Mouse (Mus musculus) embryonic facial prominence, embryonic 11.5 days (tissue): ENCODE results near the gene Abhd16a. TPM values are rescaled to one million over a fixed set of nuclear protein-coding genes. Genes with fewer than 3 reads are reported as not detected.

Source experiments
- ATAC-seq: fragments of 200-750 bp; cut with Nextera tagmentation; replicated peaks from 2 replicates; pipeline ENCODE4 v1.8.0; 2017; ENCODE audit warnings: low read depth; ENCODE audit not compliant: insufficient number of reproducible peaks, low FRiP score, low TSS enrichment
- DNase-seq: peaks from one replicate; pipeline ENCODE4 v3.0.0-alpha.2; 2015; ENCODE audit warnings: low spot score
- H3K27ac ChIP-seq: fragments of 300-500 bp; sonication (generic); replicated peaks from 2 replicates; pipeline ENCODE4 v1.5.1; 2014; ENCODE audit warnings: mild to moderate bottlenecking, low read depth, low read length, control low read depth
- H3K27me3 ChIP-seq: fragments of 300-500 bp; sonication (generic); 2 replicates; pipeline ENCODE4 v1.6.1; 2014; ENCODE audit warnings: mild to moderate bottlenecking, low read length, moderate library complexity, mixed read lengths; ENCODE audit not compliant: control insufficient read depth, insufficient read depth
- H3K36me3 ChIP-seq: fragments of 300-500 bp; sonication (generic); replicated peaks from 2 replicates; pipeline ENCODE4 v1.6.1; 2014; ENCODE audit warnings: low read depth, mild to moderate bottlenecking, low read length, moderate library complexity, mixed read lengths; ENCODE audit not compliant: control insufficient read depth, insufficient read depth
- H3K4me1 ChIP-seq: fragments of 300-500 bp; sonication (generic); 2 replicates; pipeline ENCODE4 v1.6.1; 2014; ENCODE audit warnings: low read length, mixed read lengths; ENCODE audit not compliant: control insufficient read depth, insufficient read depth
- H3K4me2 ChIP-seq: fragments of 300-500 bp; sonication (generic); 2 replicates; pipeline ENCODE4 v1.6.1; 2014; ENCODE audit warnings: low read depth, mild to moderate bottlenecking, control low read depth, low read length, moderate library complexity
- H3K4me3 ChIP-seq: fragments of 300-500 bp; sonication (generic); 2 replicates; pipeline ENCODE4 v1.5.1; 2014; ENCODE audit warnings: low read depth, low read length, control low read depth
- H3K9ac ChIP-seq: fragments of 300-500 bp; sonication (generic); replicated peaks from 2 replicates; pipeline ENCODE4 v1.6.1; 2014; ENCODE audit warnings: mild to moderate bottlenecking, control low read depth, low read length
- H3K9me3 ChIP-seq: fragments of 300-500 bp; sonication (generic); replicated peaks from 2 replicates; pipeline ENCODE4 v1.6.1; 2016; ENCODE audit warnings: mild to moderate bottlenecking, low read length, inconsistent platforms, mixed read lengths; ENCODE audit not compliant: control insufficient read depth
- WGBS: fragments of 180-500 bp; shearing (Covaris S2); extraction: QIAGEN DNeasy Blood & Tissue Kit; methylation state at CpG from one replicate; pipeline ENCODE4 v1.1.7; 2014; 5-methylcytosine and 5-hydroxymethylcytosine counted together
- polyA plus RNA-seq: library from polyadenylated mRNA; unstranded; fragments of >200 nt; fragmentation: Nextera tagmentation; extraction: Ambion mirVana; gene quantifications from 2 replicates; pipeline ENCODE4 v1.2.1, GENCODE M21; 2014

Abhd16a gene
- polyA plus RNA-seq, 1 experiment from 2014 or later = 38.5 TPM

- Histone ChIP-seq H3K27me3 (no peaks in the 10 kb centered on the region), H3K4me3 (no peak within 1 kb of the TSS), H3K9ac (peak within 1 kb of the TSS; percentile 26), H3K4me1 (peaks cover 9% of the 10 kb centered on the region), H3K9me3 (no peaks in the 10 kb centered on the region), H3K27ac (no peak within 1 kb of the TSS), H3K4me2 (peak within 1 kb of the TSS; percentile 7; the same call in 1 of the 2 replicates), H3K36me3 (no peaks in the 10 kb centered on the region)
- ATAC-seq = no peak
- WGBS = 15% methylated on average over 10 of the region's 10 CpGs
- peak; percentile 43 for DNase-seq
These were observed 12.4 kb upstream of the Abhd16a start, which contains the start of gene Ly6g6e for GRCm38 (mm10) chr17:35076507-35077176. TSS of gene Ly6g6e (plus strand) at chr17:35076902.

GRCm38 (mm10) chr17:35077285-35077684 is 11.8 kb upstream of the Abhd16a start:
- H3K9ac ChIP-seq = peak overlapping the region; percentile 6; the same call in 1 of the 2 replicates
- H3K9me3 ChIP-seq = no peaks in the 10 kb centered on the region
- no peak overlapping the region for H3K4me3 ChIP-seq
- 50% methylated on average over 2 of the region's 2 CpGs for WGBS
- H3K36me3 ChIP-seq = no peaks in the 10 kb centered on the region
- H3K4me2 ChIP-seq = no peak overlapping the region
- ATAC-seq (no peak), DNase-seq (no peak)
- no peaks in the 10 kb centered on the region for H3K27me3 ChIP-seq
- peaks cover 9% of the 10 kb centered on the region for H3K4me1 ChIP-seq
- no peak overlapping the region for H3K27ac ChIP-seq

DNA sequence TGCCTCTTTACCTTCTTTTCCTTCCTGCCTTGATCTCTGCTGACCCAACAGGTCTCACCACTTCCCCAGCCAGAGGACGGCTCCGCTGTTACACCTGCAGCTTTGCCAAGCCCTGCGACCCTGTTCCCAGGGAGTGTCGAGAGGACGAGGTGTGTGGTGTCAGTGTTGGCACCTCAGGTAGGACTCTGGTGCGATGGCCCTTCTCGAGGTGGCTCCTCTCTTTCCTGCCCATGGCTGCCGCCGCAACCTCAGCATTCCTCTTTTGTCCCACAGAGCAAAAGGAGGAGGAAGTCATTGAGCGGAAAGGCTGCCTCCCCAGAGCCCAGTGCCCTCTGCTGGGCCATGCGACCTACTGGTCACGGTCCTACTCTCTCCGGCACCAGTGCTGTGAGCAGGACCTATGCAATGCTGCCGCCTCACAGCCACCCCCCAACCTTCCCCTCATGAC is 11.3 kb upstream of the Abhd16a start, which contains the start of gene Ly6g6d:
Gene Ly6g6d (minus strand): TSS at position 280 of the 448 bp plus-strand sequence.
- Histone ChIP-seq H3K9me3 (no peaks in the 10 kb centered on the region), H3K4me1 (peaks cover 9% of the 10 kb centered on the region), H3K36me3 (no peaks in the 10 kb centered on the region), H3K4me2 (peak within 1 kb of the TSS; percentile 7; the same call in 1 of the 2 replicates), H3K27me3 (no peaks in the 10 kb centered on the region), H3K9ac (peak within 1 kb of the TSS; percentile 26), H3K27ac (no peak within 1 kb of the TSS), H3K4me3 (no peak within 1 kb of the TSS)
- DNase-seq = no peak
- ATAC-seq = peak; percentile 58; the same call in 1 of the 2 replicates
- 8% methylated on average over 14 of the region's 14 CpGs for WGBS

DNA sequence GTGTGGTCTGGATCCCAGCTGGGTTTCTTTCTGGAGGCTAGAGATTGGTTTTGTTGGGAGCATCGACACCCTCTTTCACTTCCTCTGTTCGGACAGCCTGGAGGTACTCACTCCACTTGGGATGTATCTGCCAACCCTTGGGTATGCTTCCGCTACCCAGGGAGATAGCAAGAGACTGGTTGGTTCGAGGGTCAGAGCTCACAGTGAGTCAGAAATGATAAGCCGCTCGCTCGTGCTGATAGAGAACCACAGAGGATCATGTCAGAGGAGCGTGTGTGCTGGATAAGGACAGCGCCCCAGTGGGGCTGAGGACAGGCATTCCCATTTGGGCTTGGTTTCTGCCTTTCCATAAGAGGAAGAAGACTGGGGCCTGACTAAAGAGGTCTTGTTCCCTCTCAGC is 9.3 kb upstream of the Abhd16a start:
- no peak overlapping the region for H3K9ac ChIP-seq
- no peaks in the 10 kb centered on the region for H3K36me3 ChIP-seq
- H3K9me3 ChIP-seq = no peaks in the 10 kb centered on the region
- no peak overlapping the region for H3K4me2 ChIP-seq
- DNase-seq = no peak
- ATAC-seq = no peak
- no peaks in the 10 kb centered on the region for H3K27me3 ChIP-seq
- H3K4me3 ChIP-seq = no peak overlapping the region
- H3K4me1 ChIP-seq = peaks cover 9% of the 10 kb centered on the region
- no peak overlapping the region for H3K27ac ChIP-seq
- WGBS = 64% methylated on average over 9 of the region's 9 CpGs

- no peak overlapping the region for H3K4me3 ChIP-seq
- H3K9ac ChIP-seq = no peak overlapping the region
- no peaks in the 10 kb centered on the region for H3K36me3 ChIP-seq
- no peak for ATAC-seq
- H3K27ac ChIP-seq = no peak overlapping the region
- no peak for DNase-seq
- peaks cover 9% of the 10 kb centered on the region for H3K4me1 ChIP-seq
- 67% methylated on average over 6 of the region's 6 CpGs for WGBS
- H3K4me2 ChIP-seq = no peak overlapping the region
- no peaks in the 10 kb centered on the region for H3K27me3 ChIP-seq
- no peaks in the 10 kb centered on the region for H3K9me3 ChIP-seq
These were observed 8.8 kb upstream of the Abhd16a start for GRCm38 (mm10) chr17:35080248-35080647.

DNA sequence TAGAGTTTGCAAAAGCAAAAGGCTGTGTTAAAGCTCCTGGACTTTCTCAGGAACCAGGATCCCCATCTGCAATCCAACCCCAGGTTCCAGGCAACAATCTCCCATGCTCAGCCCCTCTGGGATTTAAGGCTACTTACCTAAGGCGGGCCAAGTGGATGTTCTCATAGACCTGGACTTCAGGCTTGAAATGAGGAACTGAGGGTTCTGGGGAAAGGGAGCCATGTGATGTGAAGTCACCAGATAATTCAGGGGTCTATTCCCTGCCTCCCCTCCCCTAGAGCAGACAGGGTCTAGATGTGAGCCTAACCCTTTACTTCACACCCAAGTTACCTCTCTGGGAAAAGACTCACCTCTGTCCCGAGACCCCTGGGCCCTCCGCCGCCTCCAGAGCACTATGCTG is 8.4 kb upstream of the Abhd16a start:
- H3K9ac ChIP-seq = no peak overlapping the region
- no peaks in the 10 kb centered on the region for H3K36me3 ChIP-seq
- DNase-seq (no peak), ATAC-seq (no peak)
- no peak overlapping the region for H3K4me2 ChIP-seq
- 66% methylated on average over 4 of the region's 4 CpGs for WGBS
- H3K9me3 ChIP-seq = no peaks in the 10 kb centered on the region
- H3K27ac ChIP-seq = no peak overlapping the region
- H3K4me3 ChIP-seq = no peak overlapping the region
- peaks cover 9% of the 10 kb centered on the region for H3K4me1 ChIP-seq
- H3K27me3 ChIP-seq = no peaks in the 10 kb centered on the region

DNA sequence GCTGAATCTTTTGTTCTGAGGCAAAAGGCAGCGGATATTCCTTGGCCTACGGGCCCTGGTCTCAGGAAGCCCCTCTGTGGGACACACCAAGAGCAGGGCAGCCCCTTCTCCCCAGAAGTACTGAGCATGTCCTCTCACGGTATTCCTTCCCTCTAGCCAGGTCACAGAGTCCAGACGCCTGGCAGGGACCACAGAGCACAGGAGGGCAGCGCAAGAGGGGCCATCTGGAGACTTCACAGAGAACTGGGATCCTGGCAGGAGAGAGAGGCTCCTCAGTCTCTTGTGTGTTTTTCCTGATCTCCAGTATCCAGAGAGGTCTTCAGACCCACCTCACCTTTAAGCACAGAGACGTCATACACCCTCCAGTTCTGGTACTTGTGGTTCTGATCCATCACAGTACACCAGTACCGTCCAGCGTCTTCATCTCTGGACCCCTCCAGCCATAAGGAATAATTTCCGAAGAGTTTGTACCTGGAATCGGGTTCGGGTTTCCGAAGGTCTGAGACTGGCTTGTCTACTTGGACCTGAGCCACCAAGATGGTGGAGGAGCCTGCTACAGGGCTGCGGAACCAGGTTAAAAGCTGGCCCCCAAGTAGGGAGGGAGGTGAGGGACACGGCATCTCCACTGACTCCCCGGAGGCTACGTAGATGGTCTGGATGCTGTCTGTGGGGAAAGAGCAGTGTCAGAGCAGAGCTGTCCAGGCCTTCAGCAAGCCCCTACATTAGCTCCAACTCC is 6.1 kb upstream of the Abhd16a start:
- no peak for DNase-seq
- no peak overlapping the region for H3K9ac ChIP-seq
- 84% methylated on average over 16 of the region's 16 CpGs for WGBS

More for the DNA sequence above, 6.1 kb upstream of the Abhd16a start:
- H3K27me3 ChIP-seq = no peaks in the 10 kb centered on the region
- H3K4me1 ChIP-seq = peaks cover 1% of the 10 kb centered on the region; the same call in 1 of the 2 replicates
- H3K4me2 ChIP-seq = no peak overlapping the region
- no peak for ATAC-seq
- no peak overlapping the region for H3K4me3 ChIP-seq
- H3K36me3 ChIP-seq = no peaks in the 10 kb centered on the region
- no peaks in the 10 kb centered on the region for H3K9me3 ChIP-seq
- no peak overlapping the region for H3K27ac ChIP-seq
